Comparison of ENCODE assay signal across 8 mouse cellular contexts in the genomic region with DNA sequence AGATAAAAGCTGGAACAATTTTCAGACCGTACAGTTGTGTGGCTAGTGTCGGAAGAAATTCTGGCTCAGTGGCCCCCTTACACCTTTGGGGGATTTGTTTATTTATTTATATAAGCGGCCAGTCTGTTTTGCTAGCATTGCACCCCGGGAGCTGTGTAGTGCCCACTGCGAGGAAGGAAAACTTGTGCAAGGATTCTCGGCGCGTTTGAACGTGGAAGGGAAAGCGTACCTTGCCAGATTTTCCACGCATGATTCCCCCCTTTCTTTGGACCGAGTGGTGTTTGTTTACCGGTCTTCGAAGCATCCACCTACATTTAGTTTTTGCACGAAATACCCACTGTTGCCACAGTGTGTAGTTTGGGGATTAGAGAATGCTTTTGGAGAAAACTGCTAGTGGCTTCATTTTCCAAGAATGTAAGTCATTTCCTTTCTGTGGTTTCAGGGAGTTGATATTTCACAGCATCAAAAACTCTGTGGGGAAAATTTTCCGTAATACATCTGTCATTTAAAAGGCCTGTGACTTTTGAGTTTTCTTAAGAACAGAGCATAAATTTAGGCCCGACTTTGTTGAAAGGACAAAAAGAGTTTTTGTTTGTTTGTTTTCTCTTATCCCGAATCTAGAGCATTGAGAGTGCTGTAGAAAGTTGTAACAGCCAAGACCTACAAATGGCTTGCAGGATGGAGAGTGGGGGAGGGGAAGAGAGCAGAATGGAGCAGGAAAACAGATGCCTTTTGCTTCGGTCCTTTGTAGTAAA. TPM values are rescaled to one million over a fixed set of nuclear protein-coding genes. Genes with fewer than 3 reads are reported as not detected.
DNase-seq lines count a peak whose midpoint lies in the region; ATAC-seq and TF ChIP-seq lines count a peak whose summit lies in the region.

No protein-coding gene starts in this region.

- peak overlapping the region; percentile 80 for H3K4me2 ChIP-seq in heart, embryonic 16.5 days (ENCODE audit: low read depth, low read length)
- peak overlapping the region; percentile 46 for H3K4me2 ChIP-seq in limb, embryonic 15.5 days

- H3K27me3 ChIP-seq in heart, adult 2 months (ENCODE audit: control insufficient read depth, insufficient read depth, low read length), result no peaks in the 10 kb centered on the region
- no peaks in the 10 kb centered on the region for H3K27me3 ChIP-seq in heart, embryonic 16.5 days (ENCODE audit: control insufficient read depth, insufficient read depth, low read length)
- H3K27me3 ChIP-seq in limb, embryonic 15.5 days, result no peaks in the 10 kb centered on the region

- no peak for ATAC-seq in heart, embryonic 16.5 days (replicated peaks; ENCODE audit: extremely low read depth, insufficient read depth, low FRiP score)
- no peak for ATAC-seq in limb, embryonic 15.5 days (ENCODE audit: insufficient number of reproducible peaks, low FRiP score, low TSS enrichment, low read depth)

- H3K27ac ChIP-seq in heart, adult 2 months, result peak overlapping the region; percentile 97
- peak overlapping the region; percentile 99 for H3K27ac ChIP-seq in heart, embryonic 16.5 days (ENCODE audit: low read length)
- peak overlapping the region; percentile 100 for H3K27ac ChIP-seq in limb, embryonic 15.5 days
- no peak overlapping the region; the same call in 1 of the 2 replicates for H3K27ac ChIP-seq in olfactory bulb, adult 2 months (ENCODE audit: insufficient read depth, low read depth, low read length)

- H3K9ac ChIP-seq in heart, adult 2 months (ENCODE audit: low read depth, low read length), result peak overlapping the region; percentile 99
- H3K9ac ChIP-seq in heart, embryonic 16.5 days (ENCODE audit: low read length), result peak overlapping the region; percentile 99
- H3K9ac ChIP-seq in limb, embryonic 15.5 days, result peak overlapping the region; percentile 88

- TF ChIP-seq POLR2A in heart, adult 2 months (IDR thresholded peaks at IDR 0.05; ENCODE audit: insufficient read depth, low read depth, low read length), result no peak
- TF ChIP-seq POLR2A in olfactory bulb, adult 2 months (IDR thresholded peaks at IDR 0.05; ENCODE audit: insufficient read depth, low read depth, low read length), result no peak

- H3K36me3 ChIP-seq in heart, adult 2 months (ENCODE audit: control insufficient read depth, insufficient read depth, low read length), result peaks cover 7% of the 10 kb centered on the region; the same call in 1 of the 2 replicates
- no peaks in the 10 kb centered on the region for H3K36me3 ChIP-seq in heart, embryonic 16.5 days (ENCODE audit: control insufficient read depth, insufficient read depth)
- no peaks in the 10 kb centered on the region for H3K36me3 ChIP-seq in limb, embryonic 15.5 days

- H3K79me2 ChIP-seq in heart, adult 2 months (replicated peaks; ENCODE audit: control insufficient read depth, insufficient read depth, low read length), result peaks cover 2% of the 10 kb centered on the region; the same call in 1 of the 2 replicates

- no peaks in the 10 kb centered on the region for H3K9me3 ChIP-seq in heart, embryonic 16.5 days (replicated peaks; ENCODE audit: control insufficient read depth, low read length)
- no peaks in the 10 kb centered on the region for H3K9me3 ChIP-seq in limb, embryonic 15.5 days

- H3K4me3 ChIP-seq in heart, adult 2 months, result peak overlapping the region; percentile 89
- H3K4me3 ChIP-seq in heart, embryonic 16.5 days (ENCODE audit: low read length), result peak overlapping the region; percentile 94
- H3K4me3 ChIP-seq in limb, embryonic 15.5 days, result peak overlapping the region; percentile 90
- peak overlapping the region; percentile 58 for H3K4me3 ChIP-seq in olfactory bulb, adult 2 months (ENCODE audit: insufficient read depth, low read depth, low read length)

- intact Hi-C loops in heart, adult 2 months (cut with DNase I), result loop anchor here (2.0 to 5.0 kb wide), 2 partner anchors 41 to 332 kb away; no protein-coding TSS in a partner anchor
- intact Hi-C loops in heart, postnatal 25 days (cut with DNase I), result loop anchor here (2.0 to 5.0 kb wide), 3 partner anchors 41 to 174 kb away; no protein-coding TSS in a partner anchor
- intact Hi-C loops in left cerebral cortex, postnatal 36 days (cut with DNase I), result loop anchor here (5.0 kb wide), 3 partner anchors 86 to 204 kb away; no protein-coding TSS in a partner anchor

- H3K4me1 ChIP-seq in heart, adult 2 months (ENCODE audit: control insufficient read depth, insufficient read depth, low read length), result peaks cover 10% of the 10 kb centered on the region
- peaks cover 46% of the 10 kb centered on the region for H3K4me1 ChIP-seq in heart, embryonic 16.5 days (ENCODE audit: control insufficient read depth, insufficient read depth, low read length)
- H3K4me1 ChIP-seq in limb, embryonic 15.5 days, result peaks cover 29% of the 10 kb centered on the region
- H3K4me1 ChIP-seq in olfactory bulb, adult 2 months (ENCODE audit: control insufficient read depth, insufficient read depth, low read length), result peaks cover 12% of the 10 kb centered on the region

- TF ChIP-seq CTCF in heart, adult 2 months (IDR thresholded peaks at IDR 0.05), result no peak
- no peak for TF ChIP-seq CTCF in olfactory bulb, adult 2 months (IDR thresholded peaks at IDR 0.05; ENCODE audit: insufficient read depth, low read depth, low read length)

- TF ChIP-seq EP300 in heart, adult 2 months (IDR thresholded peaks at IDR 0.05; ENCODE audit: insufficient read depth, low read depth, low read length), result no peak

- WGBS in heart, adult 2 months, result under 1% methylated on average over 19 of the region's 19 CpGs
- WGBS in heart, embryonic 16.5 days, result 2% methylated on average over 19 of the region's 19 CpGs
- WGBS in limb, embryonic 15.5 days, result 1% methylated on average over 19 of the region's 19 CpGs
- WGBS in olfactory bulb, adult 2 months, result 11% methylated on average over 19 of the region's 19 CpGs

- peak in 1 of 2 experiments; percentile 36 for DNase-seq in heart, adult 2 months
- no peak for DNase-seq in heart, postnatal 25 days (ENCODE audit: low spot score)
- DNase-seq in cerebellum, postnatal 10 days, result peak; percentile 51 to 67
- DNase-seq in ovary, postnatal 10 days (ENCODE audit: low spot score), result no peak
- DNase-seq in left cerebral cortex, postnatal 36 days (ENCODE audit: low spot score in 2 of 2), result no peak

RNA-seq across cellular contexts. Expression of gene Frmd6, which starts 1.2 kb away (rescaled TPM):
- 10 to 100 TPM; 31.4 to 33.2 TPM for total RNA-seq in heart, adult 2 months (2021)
- polyA plus RNA-seq in heart, adult 2 months (2012; rRNA removed), result 17.3 and 28.7 TPM in 2 replicates
- total RNA-seq in heart, postnatal 25 days (2021), result 10 to 100 TPM; 38.5 to 43.3 TPM
- polyA plus RNA-seq in heart, embryonic 16.5 days (2015; fragmentation: Nextera tagmentation; extraction: Ambion mirVana), result 25.7 and 27.7 TPM in 2 replicates
- polyA plus RNA-seq in limb, embryonic 15.5 days (2015; fragmentation: Nextera tagmentation; extraction: Ambion mirVana), result 70.7 and 71.1 TPM in 2 replicates
- polyA plus RNA-seq in olfactory bulb, adult 2 months (2012; ENCODE audit: insufficient read depth, insufficient read length, low replicate concordance, missing spikeins), result not detected in 2 replicates
- total RNA-seq in left cerebral cortex, postnatal 36 days (2021), result 10 to 100 TPM; 37.5 to 42.7 TPM

Comparison
In these comparisons a context has a peak if more than half of its experiments do, and no peak if none do; other contexts are left out.
1. DNase-seq: peak in cerebellum, postnatal 10 days (2 of 2); none in heart, postnatal 25 days (single experiment), ovary, postnatal 10 days (single experiment) and left cerebral cortex, postnatal 36 days (0 of 2).
2. Peak in every context shown above with its lines, with median percentiles within 50 percentile points of each other: H3K4me3 ChIP-seq and H3K9ac ChIP-seq.